Mouse (Mus musculus) embryonic facial prominence, embryonic 11.5 days (tissue): ENCODE results near the gene Plekha5. TPM values are rescaled to one million over a fixed set of nuclear protein-coding genes. Genes with fewer than 3 reads are reported as not detected.
"Not testable (repeated sequence)": the region's sequence is repeated elsewhere in the genome, so short reads cannot be mapped to it uniquely, and the experiment has no call there.

ENCODE experiments used
- ATAC-seq: fragments of 200-750 bp; cut with Nextera tagmentation; replicated peaks from 2 replicates; pipeline ENCODE4 v1.8.0; 2017; ENCODE audit warnings: low read depth; ENCODE audit not compliant: insufficient number of reproducible peaks, low FRiP score, low TSS enrichment
- DNase-seq: peaks from one replicate; pipeline ENCODE4 v3.0.0-alpha.2; 2015; ENCODE audit warnings: low spot score
- H3K27ac ChIP-seq: fragments of 300-500 bp; sonication (generic); replicated peaks from 2 replicates; pipeline ENCODE4 v1.5.1; 2014; ENCODE audit warnings: mild to moderate bottlenecking, low read depth, low read length, control low read depth
- H3K27me3 ChIP-seq: fragments of 300-500 bp; sonication (generic); 2 replicates; pipeline ENCODE4 v1.6.1; 2014; ENCODE audit warnings: mild to moderate bottlenecking, low read length, moderate library complexity, mixed read lengths; ENCODE audit not compliant: control insufficient read depth, insufficient read depth
- H3K36me3 ChIP-seq: fragments of 300-500 bp; sonication (generic); replicated peaks from 2 replicates; pipeline ENCODE4 v1.6.1; 2014; ENCODE audit warnings: low read depth, mild to moderate bottlenecking, low read length, moderate library complexity, mixed read lengths; ENCODE audit not compliant: control insufficient read depth, insufficient read depth
- H3K4me1 ChIP-seq: fragments of 300-500 bp; sonication (generic); 2 replicates; pipeline ENCODE4 v1.6.1; 2014; ENCODE audit warnings: low read length, mixed read lengths; ENCODE audit not compliant: control insufficient read depth, insufficient read depth
- H3K4me2 ChIP-seq: fragments of 300-500 bp; sonication (generic); 2 replicates; pipeline ENCODE4 v1.6.1; 2014; ENCODE audit warnings: low read depth, mild to moderate bottlenecking, control low read depth, low read length, moderate library complexity
- H3K4me3 ChIP-seq: fragments of 300-500 bp; sonication (generic); 2 replicates; pipeline ENCODE4 v1.5.1; 2014; ENCODE audit warnings: low read depth, low read length, control low read depth
- H3K9ac ChIP-seq: fragments of 300-500 bp; sonication (generic); replicated peaks from 2 replicates; pipeline ENCODE4 v1.6.1; 2014; ENCODE audit warnings: mild to moderate bottlenecking, control low read depth, low read length
- H3K9me3 ChIP-seq: fragments of 300-500 bp; sonication (generic); replicated peaks from 2 replicates; pipeline ENCODE4 v1.6.1; 2016; ENCODE audit warnings: mild to moderate bottlenecking, low read length, inconsistent platforms, mixed read lengths; ENCODE audit not compliant: control insufficient read depth
- WGBS: fragments of 180-500 bp; shearing (Covaris S2); extraction: QIAGEN DNeasy Blood & Tissue Kit; methylation state at CpG from one replicate; pipeline ENCODE4 v1.1.7; 2014; 5-methylcytosine and 5-hydroxymethylcytosine counted together
- polyA plus RNA-seq: library from polyadenylated mRNA; unstranded; fragments of >200 nt; fragmentation: Nextera tagmentation; extraction: Ambion mirVana; gene quantifications from 2 replicates; pipeline ENCODE4 v1.2.1, GENCODE M21; 2014

Plekha5 gene
- polyA plus RNA-seq, 1 experiment from 2014 or later: 56.2 TPM

DNA sequence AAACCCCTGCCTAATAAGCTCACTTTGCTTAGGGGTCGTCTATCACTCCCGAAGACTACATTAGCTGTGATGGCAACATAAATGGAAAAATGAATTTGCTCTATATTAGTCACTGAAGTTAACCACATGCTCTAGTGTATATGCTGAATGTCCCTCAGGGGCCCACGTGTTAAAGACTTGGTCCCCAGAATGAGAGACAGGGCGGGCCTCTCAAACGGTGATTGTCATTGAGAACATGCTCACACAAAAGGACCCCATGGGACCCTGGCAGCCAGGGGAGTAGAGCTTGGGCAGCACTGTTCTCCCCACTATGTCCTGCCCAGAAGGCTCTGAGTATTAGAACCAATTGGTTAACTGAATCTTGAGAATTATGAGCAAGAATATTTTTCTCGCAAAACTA, 97.1 kb downstream of the Plekha5 start:
- Histone ChIP-seq H3K4me3 (no peak overlapping the region), H3K27ac (no peak overlapping the region), H3K9me3 (no peaks in the 10 kb centered on the region), H3K36me3 (no peaks in the 10 kb centered on the region), H3K9ac (no peak overlapping the region), H3K4me2 (no peak overlapping the region), H3K4me1 (peaks cover 3% of the 10 kb centered on the region; the same call in 1 of the 2 replicates), H3K27me3 (no peaks in the 10 kb centered on the region)
- ATAC-seq (no peak), DNase-seq (no peak)
- WGBS: 45% methylated on average over 6 of the region's 6 CpGs

DNA sequence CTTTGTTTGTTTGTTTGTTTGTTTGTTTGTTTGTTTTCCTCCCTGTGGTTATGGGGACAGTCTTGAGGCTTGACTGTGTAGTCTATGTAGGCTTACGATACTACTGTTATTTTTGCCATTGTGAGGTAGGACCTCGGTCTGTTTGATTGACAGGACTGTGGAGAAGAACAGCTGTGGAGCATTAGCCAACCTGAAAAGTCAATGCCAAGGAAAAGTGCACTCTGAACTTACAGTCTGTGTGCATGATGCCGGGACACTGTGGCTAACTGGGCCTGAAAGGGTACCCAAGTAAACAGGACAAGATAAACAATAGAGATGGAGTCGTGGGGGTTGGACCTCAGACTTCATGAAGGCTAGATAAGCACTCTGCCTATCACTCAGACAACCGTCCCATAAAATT, 98.0 kb downstream of the Plekha5 start:
- Histone ChIP-seq H3K27me3 (no peaks in the 10 kb centered on the region), H3K36me3 (no peaks in the 10 kb centered on the region), H3K27ac (no peak overlapping the region), H3K9ac (no peak overlapping the region), H3K4me2 (no peak overlapping the region), H3K4me1 (peaks cover 3% of the 10 kb centered on the region; the same call in 1 of the 2 replicates), H3K9me3 (no peaks in the 10 kb centered on the region), H3K4me3 (no peak overlapping the region)
- 36% methylated on average over 5 of the region's 5 CpGs for WGBS
- ATAC-seq (peak; percentile 39), DNase-seq (peak; percentile 58)

- Histone ChIP-seq H3K36me3 (no peaks in the 10 kb centered on the region), H3K4me1 (peaks cover 3% of the 10 kb centered on the region; the same call in 1 of the 2 replicates), H3K27me3 (no peaks in the 10 kb centered on the region), H3K9me3 (no peaks in the 10 kb centered on the region), H3K9ac (no peak overlapping the region), H3K4me3 (no peak overlapping the region), H3K27ac (no peak overlapping the region), H3K4me2 (no peak overlapping the region)
- ATAC-seq: no peak
- DNase-seq: no peak
- WGBS: 87% methylated on average over 4 of the region's 4 CpGs
These were observed 99.7 kb downstream of the Plekha5 start for GRCm38 (mm10) chr6:140523600-140523999.

DNA sequence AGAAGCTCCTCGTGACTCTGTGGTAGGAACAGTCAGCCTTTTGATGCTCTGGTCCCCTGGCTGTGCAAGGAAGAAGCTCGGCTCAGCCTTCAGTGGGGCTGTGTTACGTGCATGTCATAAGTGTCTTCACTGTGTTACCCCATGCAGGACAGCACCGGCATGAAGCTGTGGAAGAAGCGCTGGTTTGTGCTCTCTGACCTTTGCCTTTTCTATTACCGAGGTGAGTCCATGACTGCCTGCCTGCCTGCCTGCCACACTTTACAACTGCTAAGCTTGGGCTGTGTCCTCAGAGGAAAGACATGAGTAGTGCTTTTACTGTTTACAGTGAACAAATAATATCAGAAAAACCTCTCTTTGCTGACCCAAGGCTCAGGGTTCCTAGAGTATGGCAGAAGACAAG, 104.6 kb downstream of the Plekha5 start:
- 86% methylated on average over 6 of the region's 6 CpGs for WGBS

GRCm38 (mm10) chr6:140532858-140533257, 109.0 kb downstream of the Plekha5 start:
- H3K9ac ChIP-seq, H3K36me3 ChIP-seq, H3K4me2 ChIP-seq, H3K27me3 ChIP-seq, H3K4me3 ChIP-seq, H3K27ac ChIP-seq, H3K9me3 ChIP-seq, ATAC-seq, DNase-seq, H3K4me1 ChIP-seq: not testable (repeated sequence)
- 100% methylated on average over 1 of the region's 1 CpGs for WGBS

More for the DNA sequence above, 104.6 kb downstream of the Plekha5 start:
- Histone ChIP-seq H3K4me2 (no peak overlapping the region), H3K4me3 (no peak overlapping the region), H3K9me3 (no peaks in the 10 kb centered on the region), H3K27ac (no peak overlapping the region), H3K4me1 (no peaks in the 10 kb centered on the region), H3K27me3 (no peaks in the 10 kb centered on the region), H3K36me3 (no peaks in the 10 kb centered on the region; the same call in 1 of the 2 replicates), H3K9ac (no peak overlapping the region)
- no peak for ATAC-seq
- DNase-seq: no peak

GRCm38 (mm10) chr6:140533606-140534005, 109.8 kb downstream of the Plekha5 start:
- ATAC-seq (no peak), DNase-seq (no peak)
- no peak overlapping the region for H3K4me2 ChIP-seq
- no peak overlapping the region for H3K27ac ChIP-seq
- H3K27me3 ChIP-seq: no peaks in the 10 kb centered on the region
- no peaks in the 10 kb centered on the region for H3K4me1 ChIP-seq
- no peak overlapping the region for H3K4me3 ChIP-seq
- no peaks in the 10 kb centered on the region; the same call in 1 of the 2 replicates for H3K36me3 ChIP-seq
- H3K9ac ChIP-seq: no peak overlapping the region
- WGBS: 94% methylated on average over 5 of the region's 5 CpGs
- no peaks in the 10 kb centered on the region for H3K9me3 ChIP-seq

DNA sequence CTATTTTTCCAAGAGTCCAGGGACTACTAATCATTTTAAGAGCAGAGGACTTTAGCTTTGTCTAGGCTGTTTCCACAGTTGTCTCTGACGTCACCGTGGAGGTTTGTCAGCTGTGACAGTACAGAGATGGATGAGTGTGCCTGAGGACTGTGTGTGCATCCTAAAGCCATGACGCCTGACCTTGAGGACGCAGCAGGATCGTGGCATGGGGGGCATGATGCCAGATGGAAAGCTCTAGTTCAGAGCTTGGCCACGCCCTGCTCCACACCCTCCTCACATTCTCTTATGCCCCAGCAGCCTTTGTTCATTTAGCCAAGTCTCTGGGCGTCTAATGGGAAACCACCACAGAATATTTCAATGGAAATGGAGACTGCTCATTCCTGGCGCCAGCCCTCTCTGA, 111.7 kb downstream of the Plekha5 start:
- Histone ChIP-seq H3K27ac (no peak overlapping the region), H3K9ac (no peak overlapping the region), H3K4me2 (no peak overlapping the region), H3K4me3 (no peak overlapping the region), H3K9me3 (no peaks in the 10 kb centered on the region), H3K4me1 (no peaks in the 10 kb centered on the region), H3K36me3 (peaks cover 2% of the 10 kb centered on the region), H3K27me3 (no peaks in the 10 kb centered on the region)
- no peak for ATAC-seq
- 89% methylated on average over 8 of the region's 8 CpGs for WGBS
- no peak for DNase-seq

DNA sequence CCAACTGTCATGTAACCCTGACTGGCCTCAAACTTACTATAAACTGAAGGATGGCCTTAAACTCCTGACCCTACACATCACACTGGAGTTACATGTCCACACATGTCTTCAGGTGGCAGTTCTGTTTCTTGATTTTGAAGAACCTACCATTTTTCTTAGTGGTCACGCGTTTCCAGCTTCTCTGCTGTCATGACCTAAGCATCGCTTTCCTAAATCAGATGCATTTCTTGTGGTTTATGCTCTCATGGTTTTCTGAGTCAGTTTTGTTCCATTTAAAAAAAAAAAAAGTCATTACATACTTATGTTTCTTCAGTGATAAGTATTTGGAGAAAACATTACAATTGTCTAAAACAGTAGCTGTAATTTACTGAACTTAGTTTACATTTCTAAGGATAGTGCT, 118.1 kb downstream of the Plekha5 start:
- no peak for ATAC-seq
- H3K36me3 ChIP-seq: peaks cover 5% of the 10 kb centered on the region
- 98% methylated on average over 3 of the region's 3 CpGs for WGBS

More for the DNA sequence above, 118.1 kb downstream of the Plekha5 start:
- no peak overlapping the region for H3K4me3 ChIP-seq
- no peak overlapping the region for H3K4me2 ChIP-seq
- H3K9me3 ChIP-seq: no peaks in the 10 kb centered on the region
- no peaks in the 10 kb centered on the region for H3K4me1 ChIP-seq
- no peak overlapping the region for H3K9ac ChIP-seq
- H3K27me3 ChIP-seq: no peaks in the 10 kb centered on the region
- H3K27ac ChIP-seq: no peak overlapping the region
- no peak for DNase-seq
